Mouse (Mus musculus): ENCODE measurements around the gene Gar1. TPM values are rescaled to one million over a fixed set of nuclear protein-coding genes. Genes with fewer than 3 reads are reported as not detected.

Gene Gar1
- polyA plus RNA-seq (2015; fragmentation: Nextera tagmentation; extraction: Ambion mirVana), result 69.1 and 72.5 TPM in 2 replicates

DNA sequence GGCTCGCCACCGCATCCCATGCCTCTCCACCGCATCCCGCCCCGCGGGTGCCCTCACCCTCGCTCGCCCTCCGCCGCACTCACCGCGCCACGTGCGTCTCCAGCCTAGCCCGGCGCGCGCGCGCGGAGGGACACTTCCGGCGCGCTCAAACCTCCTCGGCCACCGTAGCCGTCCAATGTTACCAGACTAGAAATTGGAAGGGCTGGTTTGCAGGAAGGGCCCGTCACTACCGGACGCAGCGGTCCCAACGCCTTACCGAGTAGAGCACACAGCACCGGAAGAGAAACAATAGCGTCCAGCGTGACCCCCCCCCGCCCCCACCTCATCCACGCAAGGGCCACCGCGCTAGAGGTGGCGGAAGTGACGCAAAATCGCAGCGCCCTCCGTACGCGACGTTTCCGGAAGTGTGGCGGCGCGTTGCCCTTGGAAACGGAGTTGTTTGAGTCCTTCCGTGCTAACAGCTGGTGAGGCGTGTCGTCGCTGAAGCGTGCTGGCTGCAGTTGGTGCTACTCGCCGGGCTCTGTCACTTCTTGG, at the start of gene Gar1:
TSS of gene Gar1 (minus strand) at position 362 of the 534 bp plus-strand sequence.
- peaks cover 23% of the 10 kb centered on the region for H3K36me3 ChIP-seq
- H3K27ac ChIP-seq, result peak within 1 kb of the TSS; percentile 79
- H3K4me2 ChIP-seq (replicated peaks), result peak within 1 kb of the TSS; percentile 73
- ATAC-seq (ENCODE audit: low FRiP score, low read depth), result peak; percentile 94
- 0% methylated on average over 60 of the region's 60 CpGs for WGBS
- H3K9ac ChIP-seq, result peak within 1 kb of the TSS; percentile 86
- no peaks in the 10 kb centered on the region for H3K27me3 ChIP-seq
- H3K9me3 ChIP-seq, result no peaks in the 10 kb centered on the region
- H3K4me3 ChIP-seq, result peak within 1 kb of the TSS; percentile 93
- peaks cover 11% of the 10 kb centered on the region for H3K4me1 ChIP-seq

DNA sequence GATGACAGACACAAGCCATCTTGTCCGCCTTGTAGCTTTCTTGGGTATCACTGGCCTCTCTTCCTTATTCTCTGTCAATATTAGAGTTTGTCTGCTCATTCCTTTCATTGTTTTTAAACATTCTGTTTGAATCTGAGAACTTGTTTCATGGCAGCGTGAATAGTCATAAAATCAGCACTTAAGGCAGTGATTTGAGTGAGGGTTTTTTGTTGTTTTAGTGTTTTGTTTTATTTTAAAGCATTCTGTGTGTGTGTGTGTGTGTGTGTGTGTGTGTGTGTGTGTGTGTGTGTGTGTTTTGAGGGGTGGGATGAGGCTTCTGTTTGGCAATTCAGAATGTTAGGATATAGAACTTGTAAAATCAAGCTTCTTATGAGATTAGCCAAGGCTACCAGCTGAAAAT, 48.7 kb upstream of the Gar1 start:
- no peak for ATAC-seq (ENCODE audit: low FRiP score, low read depth)
- H3K4me3 ChIP-seq, result no peak overlapping the region; the same call in 1 of the 2 replicates
- no peak overlapping the region for H3K27ac ChIP-seq
- H3K36me3 ChIP-seq, result no peaks in the 10 kb centered on the region
- H3K4me1 ChIP-seq, result peaks cover 8% of the 10 kb centered on the region; the same call in 1 of the 2 replicates
- no peaks in the 10 kb centered on the region for H3K9me3 ChIP-seq
- H3K4me2 ChIP-seq (replicated peaks), result peak overlapping the region; percentile 92; the same call in 1 of the 2 replicates
- H3K27me3 ChIP-seq, result no peaks in the 10 kb centered on the region
- no peak overlapping the region for H3K9ac ChIP-seq
- WGBS, result 75% methylated on average over 2 of the region's 2 CpGs

DNA sequence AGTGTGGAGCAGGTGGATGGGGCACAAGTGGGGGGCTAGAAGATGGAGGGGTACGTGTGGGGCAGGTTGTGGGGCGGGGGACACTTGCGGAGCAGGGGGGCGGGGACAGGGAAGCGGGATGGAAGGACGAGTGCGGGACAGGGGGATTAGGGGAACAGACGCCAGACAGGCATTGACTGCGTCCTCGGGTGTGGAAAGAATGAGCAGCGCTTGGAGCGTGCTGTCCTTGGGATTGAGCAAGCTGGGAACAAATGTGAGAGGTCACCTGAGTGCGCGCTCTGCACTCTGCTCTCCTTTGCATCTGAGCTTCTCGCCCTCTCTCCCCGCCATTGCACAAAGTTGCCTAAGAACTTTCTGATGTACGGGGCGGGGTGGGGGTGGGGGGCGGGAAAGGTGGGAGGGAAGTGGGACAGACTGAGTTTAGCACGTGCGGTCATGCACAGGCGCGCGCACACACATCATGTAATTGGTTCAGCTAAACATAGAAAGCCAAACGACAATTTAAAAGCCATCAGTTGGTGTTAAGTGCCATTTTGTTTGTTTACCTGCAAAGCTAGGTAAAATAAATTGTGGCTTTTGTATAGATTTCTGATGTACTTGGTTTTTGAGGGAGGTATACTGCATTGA, 48.0 kb upstream of the Gar1 start:
- ATAC-seq (ENCODE audit: low FRiP score, low read depth), result peak; percentile 48

DNA sequence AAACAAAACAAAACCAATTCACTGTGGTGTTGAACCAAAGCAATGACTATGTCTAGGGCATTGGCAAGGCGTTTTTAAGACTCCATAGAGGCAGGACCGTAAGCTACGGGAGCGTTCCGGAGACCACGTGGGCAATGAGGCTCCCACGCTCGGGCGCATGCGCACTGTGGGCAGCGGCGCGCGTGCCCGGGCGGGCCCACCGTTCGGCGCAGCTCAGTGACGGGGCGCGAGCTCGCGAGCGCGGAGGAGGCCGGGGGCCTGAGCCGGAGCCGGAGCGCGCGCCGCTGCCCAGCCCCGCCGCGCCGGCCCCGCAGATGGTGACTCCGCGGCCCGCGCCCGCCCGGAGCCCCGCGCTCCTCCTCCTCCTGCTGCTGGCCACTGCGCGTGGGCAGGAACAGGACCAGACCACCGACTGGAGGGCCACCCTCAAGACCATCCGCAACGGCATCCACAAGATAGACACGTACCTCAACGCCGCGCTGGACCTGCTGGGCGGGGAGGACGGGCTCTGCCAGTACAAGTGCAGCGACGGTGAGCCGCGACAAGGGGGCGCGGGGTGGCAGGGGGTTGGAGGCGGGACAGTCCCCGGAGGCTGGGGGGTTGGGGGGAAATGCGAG, 47.3 kb upstream of the Gar1 start, which contains the start of gene Pla2g12a:
TSS of gene Pla2g12a (plus strand) at position 202 of the 617 bp plus-strand sequence.
- peaks cover 8% of the 10 kb centered on the region; the same call in 1 of the 2 replicates for H3K4me1 ChIP-seq
- H3K9me3 ChIP-seq, result no peaks in the 10 kb centered on the region
- WGBS, result under 1% methylated on average over 44 of the region's 66 CpGs
- H3K36me3 ChIP-seq, result no peaks in the 10 kb centered on the region
- H3K9ac ChIP-seq, result peak within 1 kb of the TSS; percentile 78
- H3K4me2 ChIP-seq (replicated peaks), result peak within 1 kb of the TSS; percentile 92
- H3K27me3 ChIP-seq, result no peaks in the 10 kb centered on the region
- ATAC-seq (ENCODE audit: low FRiP score, low read depth), result peak; percentile 90
- H3K27ac ChIP-seq, result peak within 1 kb of the TSS; percentile 10; the same call in 1 of the 2 replicates
- peak within 1 kb of the TSS; percentile 70 for H3K4me3 ChIP-seq

More for the DNA sequence above, 48.0 kb upstream of the Gar1 start:
- H3K9ac ChIP-seq, result peak overlapping the region; percentile 78
- 0% methylated on average over 25 of the region's 25 CpGs for WGBS
- no peaks in the 10 kb centered on the region for H3K27me3 ChIP-seq
- H3K4me3 ChIP-seq, result peak overlapping the region; percentile 70
- H3K4me1 ChIP-seq, result peaks cover 8% of the 10 kb centered on the region; the same call in 1 of the 2 replicates
- no peaks in the 10 kb centered on the region for H3K36me3 ChIP-seq
- H3K4me2 ChIP-seq (replicated peaks), result peak overlapping the region; percentile 92
- H3K9me3 ChIP-seq, result no peaks in the 10 kb centered on the region
- H3K27ac ChIP-seq, result no peak overlapping the region

DNA sequence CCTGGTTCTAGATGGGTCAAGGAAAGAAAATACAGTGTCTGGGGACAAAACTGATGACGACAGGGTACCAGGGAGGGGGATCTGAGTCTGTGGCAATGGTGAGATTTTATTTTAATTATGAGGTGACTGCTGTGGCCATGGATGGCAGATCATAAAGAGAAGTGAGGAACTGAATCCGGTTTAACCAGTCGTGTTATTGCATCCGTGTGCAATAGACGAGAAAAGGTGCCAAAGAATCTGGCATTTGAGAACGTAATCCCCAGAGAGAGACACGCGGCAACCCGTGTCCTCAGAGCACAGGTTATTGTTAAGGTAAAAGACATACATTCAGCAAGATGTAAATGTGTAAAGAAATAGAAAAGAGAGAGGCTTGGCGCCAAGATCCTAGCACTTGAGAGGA, 46.1 kb upstream of the Gar1 start:
- no peak overlapping the region for H3K27ac ChIP-seq
- WGBS, result 86% methylated on average over 10 of the region's 10 CpGs

DNA sequence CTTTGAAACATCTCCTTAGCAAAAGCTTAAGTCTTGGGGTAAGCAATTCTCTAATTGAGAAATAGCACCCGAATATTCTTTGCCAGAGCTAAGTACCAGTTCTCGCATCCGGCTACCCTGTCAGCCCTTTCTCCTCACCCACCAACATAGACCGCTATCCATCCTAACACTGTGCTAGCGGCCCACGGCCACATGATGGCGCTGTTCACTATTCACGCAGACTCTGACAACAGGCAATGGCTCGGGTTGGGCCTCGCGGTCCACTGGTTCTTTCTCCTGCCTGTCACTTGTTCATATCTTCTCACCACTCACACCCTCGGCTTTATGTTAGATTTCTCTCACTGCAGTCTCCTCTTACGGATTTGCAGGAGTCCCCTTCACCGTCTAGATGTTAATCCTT, 32.5 kb upstream of the Gar1 start:
- 50% methylated on average over 14 of the region's 14 CpGs for WGBS
- peaks cover 6% of the 10 kb centered on the region; the same call in 1 of the 2 replicates for H3K9me3 ChIP-seq

More for the DNA sequence above, 46.1 kb upstream of the Gar1 start:
- no peak overlapping the region for H3K9ac ChIP-seq
- no peaks in the 10 kb centered on the region for H3K36me3 ChIP-seq
- H3K4me3 ChIP-seq, result no peak overlapping the region
- H3K4me2 ChIP-seq (replicated peaks), result no peak overlapping the region
- H3K9me3 ChIP-seq, result no peaks in the 10 kb centered on the region
- H3K27me3 ChIP-seq, result no peaks in the 10 kb centered on the region
- no peak for ATAC-seq (ENCODE audit: low FRiP score, low read depth)
- H3K4me1 ChIP-seq, result peaks cover 8% of the 10 kb centered on the region; the same call in 1 of the 2 replicates

DNA sequence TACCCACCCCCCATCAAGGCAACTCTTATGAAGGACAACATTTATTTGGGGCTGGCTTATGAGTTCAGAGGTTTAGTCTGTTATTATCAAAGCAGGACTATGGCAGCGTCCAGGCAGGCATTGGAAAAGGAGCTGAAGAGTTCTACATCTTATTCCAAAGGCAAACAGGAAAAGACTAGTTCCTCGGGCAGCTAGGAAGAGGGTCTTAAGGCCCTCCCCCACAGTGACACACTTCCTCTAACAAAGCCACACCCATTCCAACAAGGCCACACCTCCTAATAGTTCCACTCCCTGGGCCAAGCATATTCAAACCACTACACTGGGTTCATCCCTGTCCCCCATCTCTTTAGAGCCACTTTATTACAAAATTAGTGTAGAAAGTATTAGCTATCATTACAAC, 31.4 kb upstream of the Gar1 start:
- Histone ChIP-seq H3K27me3 (no peaks in the 10 kb centered on the region), H3K9ac (no peak overlapping the region), H3K4me3 (no peak overlapping the region), H3K9me3 (peaks cover 15% of the 10 kb centered on the region), H3K4me2 (replicated peaks) (no peak overlapping the region), H3K36me3 (no peaks in the 10 kb centered on the region), H3K27ac (no peak overlapping the region), H3K4me1 (no peaks in the 10 kb centered on the region)
- ATAC-seq (ENCODE audit: low FRiP score, low read depth), result no peak
- 68% methylated on average over 2 of the region's 2 CpGs for WGBS

More for the DNA sequence above, 32.5 kb upstream of the Gar1 start:
- Histone ChIP-seq H3K4me2 (replicated peaks) (no peak overlapping the region), H3K27ac (no peak overlapping the region), H3K4me3 (no peak overlapping the region), H3K27me3 (no peaks in the 10 kb centered on the region), H3K36me3 (no peaks in the 10 kb centered on the region), H3K9ac (no peak overlapping the region), H3K4me1 (no peaks in the 10 kb centered on the region)
- no peak for ATAC-seq (ENCODE audit: low FRiP score, low read depth)

DNA sequence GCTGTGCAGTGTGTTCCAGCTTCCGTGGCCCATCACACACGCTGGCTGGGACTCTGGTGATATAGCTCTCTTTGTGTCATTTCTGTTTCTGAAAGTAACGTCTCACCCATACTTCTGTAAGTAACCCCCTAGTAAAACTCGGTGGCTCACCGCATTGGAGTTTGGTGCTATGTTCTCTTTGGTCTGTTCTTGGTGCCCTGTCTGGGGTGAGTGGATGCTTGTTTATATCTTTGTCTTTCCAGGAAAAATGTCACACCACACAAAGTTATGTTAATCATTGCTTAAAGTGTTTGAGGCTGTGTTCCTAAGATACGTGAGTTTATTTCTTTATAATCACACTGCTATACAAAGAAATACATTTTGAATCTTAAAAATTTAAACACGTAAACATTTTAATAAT, 15.7 kb upstream of the Gar1 start:
- no peaks in the 10 kb centered on the region for H3K4me1 ChIP-seq
- H3K9ac ChIP-seq, result no peak overlapping the region
- H3K9me3 ChIP-seq, result no peaks in the 10 kb centered on the region
- H3K27ac ChIP-seq, result no peak overlapping the region
- H3K4me3 ChIP-seq, result no peak overlapping the region
- no peak overlapping the region for H3K4me2 ChIP-seq (replicated peaks)
- H3K27me3 ChIP-seq, result no peaks in the 10 kb centered on the region
- ATAC-seq (ENCODE audit: low FRiP score, low read depth), result no peak
- no peaks in the 10 kb centered on the region for H3K36me3 ChIP-seq
- WGBS, result 85% methylated on average over 7 of the region's 7 CpGs

DNA sequence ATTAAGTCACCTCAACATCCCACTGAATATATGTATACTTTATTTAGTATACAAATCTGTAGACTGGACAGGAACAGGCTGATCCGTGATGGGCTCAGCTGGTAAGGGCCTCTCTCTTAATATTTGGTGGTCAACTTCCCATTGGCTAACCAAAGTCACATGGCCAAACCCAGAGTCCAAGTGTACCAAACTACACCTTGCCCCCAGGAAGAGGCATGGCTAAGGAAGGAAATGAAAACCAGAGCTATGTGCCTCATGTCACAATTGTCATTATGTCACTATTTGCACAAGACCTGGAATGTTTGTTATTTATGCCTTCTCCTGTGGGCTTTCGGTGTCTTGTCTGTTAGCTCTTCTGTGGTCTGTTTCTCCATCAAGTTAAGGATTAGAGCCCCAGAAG, 14.7 kb upstream of the Gar1 start:
- Histone ChIP-seq H3K4me2 (replicated peaks) (no peak overlapping the region), H3K27ac (no peak overlapping the region), H3K9me3 (no peaks in the 10 kb centered on the region), H3K27me3 (no peaks in the 10 kb centered on the region), H3K9ac (no peak overlapping the region), H3K36me3 (no peaks in the 10 kb centered on the region), H3K4me3 (no peak overlapping the region), H3K4me1 (no peaks in the 10 kb centered on the region)
- no peak for ATAC-seq (ENCODE audit: low FRiP score, low read depth)
- WGBS, result 88% methylated on average over 2 of the region's 2 CpGs

DNA sequence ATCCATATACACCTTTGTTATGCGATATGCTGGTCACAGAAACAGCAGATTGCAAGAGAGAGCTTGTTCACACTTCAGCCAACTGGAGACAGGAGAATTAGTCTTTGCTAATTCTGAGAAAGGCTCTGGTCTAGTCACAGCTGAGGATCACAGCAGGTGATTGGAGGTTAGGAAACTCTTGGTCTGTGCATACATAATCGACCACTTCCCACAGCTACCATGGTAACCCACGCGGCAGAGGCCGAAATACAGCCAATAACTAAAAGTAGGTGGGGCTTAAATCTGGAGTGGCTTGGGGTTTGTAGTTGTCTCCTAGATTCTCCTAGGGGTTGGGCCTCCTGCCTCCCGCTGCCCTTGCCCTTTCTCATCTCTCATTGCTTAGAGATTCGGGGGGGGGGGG, 6.8 kb upstream of the Gar1 start:
- H3K9me3 ChIP-seq, result no peaks in the 10 kb centered on the region
- ATAC-seq (ENCODE audit: low FRiP score, low read depth), result no peak
- no peak overlapping the region for H3K9ac ChIP-seq
- no peak overlapping the region for H3K4me2 ChIP-seq (replicated peaks)
- no peaks in the 10 kb centered on the region for H3K4me1 ChIP-seq
- no peaks in the 10 kb centered on the region for H3K36me3 ChIP-seq
- H3K27ac ChIP-seq, result no peak overlapping the region
- no peaks in the 10 kb centered on the region for H3K27me3 ChIP-seq
- no peak overlapping the region for H3K4me3 ChIP-seq
- WGBS, result 49% methylated on average over 6 of the region's 7 CpGs

DNA sequence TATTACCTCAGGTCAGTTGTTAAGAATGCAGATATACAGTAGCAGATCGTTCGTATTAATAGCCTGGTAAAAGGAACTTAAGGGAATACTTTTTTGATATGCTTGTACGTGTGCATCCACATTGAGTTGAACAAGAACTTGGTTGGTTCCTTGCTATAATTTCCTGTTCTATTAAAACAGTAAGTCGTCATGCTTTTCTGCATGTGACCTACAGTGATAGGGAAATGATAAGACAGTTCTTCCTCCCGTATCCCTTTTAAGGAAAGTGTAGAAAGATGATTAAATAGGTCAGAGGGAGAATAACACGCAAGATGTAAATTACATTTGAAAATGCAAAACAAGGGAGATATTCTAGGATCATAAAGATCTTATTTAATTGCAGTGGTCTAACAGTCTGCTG, 5.8 kb upstream of the Gar1 start:
- H3K4me3 ChIP-seq, result no peak overlapping the region
- H3K27me3 ChIP-seq, result no peaks in the 10 kb centered on the region
- no peaks in the 10 kb centered on the region for H3K36me3 ChIP-seq
- no peak for ATAC-seq (ENCODE audit: low FRiP score, low read depth)
- WGBS, result 81% methylated on average over 6 of the region's 6 CpGs
- H3K9me3 ChIP-seq, result no peaks in the 10 kb centered on the region
- H3K4me2 ChIP-seq (replicated peaks), result no peak overlapping the region
- H3K4me1 ChIP-seq, result no peaks in the 10 kb centered on the region
- no peak overlapping the region for H3K9ac ChIP-seq
- H3K27ac ChIP-seq, result no peak overlapping the region

DNA sequence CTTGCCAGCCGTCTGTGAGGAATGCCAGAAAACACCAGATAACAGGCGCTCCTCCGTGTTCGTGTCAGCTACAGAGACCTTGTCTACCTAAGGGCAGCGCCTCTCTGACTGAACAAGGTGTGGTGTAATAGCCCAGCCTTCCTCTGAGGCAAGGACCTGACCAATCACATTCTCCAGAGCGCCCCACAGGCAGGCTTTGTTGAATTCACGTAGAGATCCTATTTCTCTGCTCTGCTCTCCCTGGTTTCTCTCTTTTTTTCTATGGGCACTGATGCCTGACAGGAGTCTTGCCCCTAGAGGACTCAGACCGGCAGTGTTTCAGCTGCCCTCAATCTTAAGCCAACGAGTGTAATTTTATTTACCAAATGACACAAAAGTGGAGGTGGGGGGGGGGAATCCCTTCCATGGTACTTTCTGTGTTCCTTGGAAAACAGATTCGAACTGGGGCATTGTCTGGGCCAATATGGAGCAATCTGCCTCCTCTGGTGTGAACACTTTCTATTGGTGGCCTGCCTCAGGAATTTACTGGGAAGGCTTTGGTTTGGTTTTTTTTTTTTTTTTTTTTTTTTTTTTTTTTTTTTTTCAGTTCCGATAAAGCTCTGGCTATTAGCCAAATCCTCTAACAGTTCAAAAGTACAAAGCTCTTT, 5.0 kb upstream of the Gar1 start:
- Histone ChIP-seq H3K27ac (no peak overlapping the region), H3K27me3 (no peaks in the 10 kb centered on the region), H3K9ac (peak overlapping the region; percentile 8; the same call in 1 of the 2 replicates), H3K36me3 (no peaks in the 10 kb centered on the region), H3K4me1 (no peaks in the 10 kb centered on the region), H3K4me3 (no peak overlapping the region), H3K4me2 (replicated peaks) (peak overlapping the region; percentile 34), H3K9me3 (no peaks in the 10 kb centered on the region)
- no peak for ATAC-seq (ENCODE audit: low FRiP score, low read depth)
- WGBS, result 22% methylated on average over 11 of the region's 11 CpGs

Measured in limb, embryonic 13.5 days (tissue).